Mouse (Mus musculus) MEL (cell line): ENCODE results near the gene Fam192a. TPM values are rescaled to one million over a fixed set of nuclear protein-coding genes. Genes with fewer than 3 reads are reported as not detected.

Experiments used
- DNase-seq: peaks from one replicate; pipeline ENCODE4 v3.0.0; 2011; ENCODE audit warnings: low read depth, low spot score
- H3K27ac ChIP-seq: 2 replicates; pipeline ENCODE4 v1.5.1; 2012; ENCODE audit warnings: low read depth, mild to moderate bottlenecking, control low read depth, low read length, moderate library complexity; ENCODE audit not compliant: control insufficient read depth
- H3K27me3 ChIP-seq, 2 experiments: fragments of 150-350 bp in 1 of 2; sonication (generic) in 1 of 2; 2 replicates each; pipeline ENCODE4 v1.6.1; 2012; ENCODE audit warnings: low read length in 2 of 2, mild to moderate bottlenecking in 2 of 2, improper control_type of control experiment in 1 of 2, moderate library complexity in 1 of 2; ENCODE audit not compliant: insufficient read depth in 2 of 2, control insufficient read depth in 1 of 2
- H3K36me3 ChIP-seq, 2 experiments: 2 replicates each; pipeline ENCODE4 v1.6.1; 2012 to 2014; ENCODE audit warnings: low read length in 2 of 2, improper control_type of control experiment in 1 of 2, inconsistent platforms in 1 of 2, mild to moderate bottlenecking in 1 of 2; ENCODE audit not compliant: insufficient read depth in 2 of 2, control insufficient read depth in 1 of 2
- H3K4me1 ChIP-seq, 2 experiments: fragments of 150-350 bp in 1 of 2; sonication (generic) in 1 of 2; 2 replicates each; pipeline ENCODE4 v1.6.1; 2012; ENCODE audit warnings: low read length in 2 of 2, improper control_type of control experiment in 1 of 2, mild to moderate bottlenecking in 1 of 2; ENCODE audit not compliant: insufficient read depth in 2 of 2, control insufficient read depth in 1 of 2
- H3K4me3 ChIP-seq, 2 experiments: fragments of 150-350 bp in 1 of 2; sonication (generic) in 1 of 2; 2 replicates each; pipeline ENCODE4 v1.5.1; 2012; ENCODE audit warnings: low read depth in 2 of 2, low read length in 2 of 2, mild to moderate bottlenecking in 2 of 2, moderate library complexity in 2 of 2, control low read depth in 1 of 2, improper control_type of control experiment in 1 of 2; ENCODE audit not compliant: control insufficient read depth in 1 of 2, insufficient read depth in 1 of 2
- H3K79me2 ChIP-seq: 2 replicates; pipeline ENCODE4 v1.6.1; 2012; ENCODE audit warnings: mild to moderate bottlenecking, low read length, moderate library complexity; ENCODE audit not compliant: control insufficient read depth, poor library complexity, insufficient read depth
- H3K9ac ChIP-seq: 2 replicates; pipeline ENCODE4 v1.6.1; 2012; ENCODE audit warnings: low read depth, mild to moderate bottlenecking, control low read depth, low read length, moderate library complexity; ENCODE audit not compliant: control insufficient read depth, poor library complexity, severe bottlenecking
- H3K9me3 ChIP-seq: fragments of 150-350 bp; sonication (generic); replicated peaks from 2 replicates; pipeline ENCODE4 v1.6.1; 2012; ENCODE audit warnings: mild to moderate bottlenecking, low read length, improper control_type of control experiment, moderate library complexity; ENCODE audit not compliant: insufficient read depth
- BHLHE40 ChIP-seq: IDR thresholded peaks from 2 replicates; pipeline ENCODE4 v1.6.1; 2012; ENCODE audit warnings: low read depth, mild to moderate bottlenecking, inconsistent platforms, low read length, improper control_type of control experiment, borderline replicate concordance
- CHD1 ChIP-seq: IDR thresholded peaks from 2 replicates; pipeline ENCODE4 v1.6.1; 2012; ENCODE audit warnings: low read depth, mild to moderate bottlenecking, inconsistent platforms, low read length, improper control_type of control experiment
- E2F4 ChIP-seq: IDR thresholded peaks from 2 replicates; pipeline ENCODE4 v1.6.1; 2011; ENCODE audit warnings: low read depth, low read length, improper control_type of control experiment, borderline replicate concordance
- ELF1 ChIP-seq: IDR thresholded peaks from 2 replicates; pipeline ENCODE4 v1.6.1; 2014; ENCODE audit warnings: low read depth, mild to moderate bottlenecking, inconsistent platforms, low read length, improper control_type of control experiment, moderate library complexity
- EP300 ChIP-seq, 2 experiments: IDR thresholded peaks; 2 replicates each; pipeline ENCODE4 v1.6.1; 2011; ENCODE audit warnings: improper control_type of control experiment in 2 of 2, low read length in 2 of 2, low read depth in 1 of 2, mild to moderate bottlenecking in 1 of 2
- ETS1 ChIP-seq: IDR thresholded peaks from 2 replicates; pipeline ENCODE4 v1.6.1; 2012; ENCODE audit warnings: low read depth, mild to moderate bottlenecking, inconsistent platforms, low read length, improper control_type of control experiment, moderate library complexity
- GABPA ChIP-seq: IDR thresholded peaks from 2 replicates; pipeline ENCODE4 v1.6.1; 2012; ENCODE audit warnings: low read depth, mild to moderate bottlenecking, inconsistent platforms, low read length, improper control_type of control experiment, moderate library complexity
- GATA1 ChIP-seq: IDR thresholded peaks from 2 replicates; pipeline ENCODE4 v1.6.1; 2011; ENCODE audit warnings: low read depth, low read length, improper control_type of control experiment
- JUND ChIP-seq: IDR thresholded peaks from 2 replicates; pipeline ENCODE4 v1.6.1; 2011; ENCODE audit warnings: low read depth, mild to moderate bottlenecking, improper control_type of control experiment, low read length
- KAT2A ChIP-seq: conservative IDR thresholded peaks from 2 replicates; pipeline ENCODE4 v1.6.1; 2012; ENCODE audit warnings: low read depth, low read length, improper control_type of control experiment, inconsistent platforms
- MAFK ChIP-seq: IDR thresholded peaks from 2 replicates; pipeline ENCODE4 v1.6.1; 2011; ENCODE audit warnings: low read depth, mild to moderate bottlenecking, low read length, improper control_type of control experiment, borderline replicate concordance
- MAX ChIP-seq: IDR thresholded peaks from 2 replicates; pipeline ENCODE4 v1.6.1; 2011; ENCODE audit warnings: low read length, improper control_type of control experiment
- MEF2A ChIP-seq: IDR thresholded peaks from 2 replicates; pipeline ENCODE4 v1.6.1; 2014; ENCODE audit warnings: low read depth, mild to moderate bottlenecking, inconsistent platforms, low read length, improper control_type of control experiment; ENCODE audit not compliant: poor library complexity, insufficient replicate concordance, severe bottlenecking; ENCODE audit errors: extremely low read depth
- MXI1 ChIP-seq: IDR thresholded peaks from 2 replicates; pipeline ENCODE4 v1.6.1; 2011; ENCODE audit warnings: mild to moderate bottlenecking, low read depth, low read length, improper control_type of control experiment
- MYB ChIP-seq: IDR thresholded peaks from 2 replicates; pipeline ENCODE4 v1.6.1; 2011; ENCODE audit warnings: mild to moderate bottlenecking, low read depth, low read length, improper control_type of control experiment
- MYC ChIP-seq: IDR thresholded peaks from 2 replicates; pipeline ENCODE4 v1.6.1; 2011; ENCODE audit warnings: low read depth, mild to moderate bottlenecking, low read length, improper control_type of control experiment, moderate library complexity
- NELFE ChIP-seq: IDR thresholded peaks from 2 replicates; pipeline ENCODE4 v1.6.1; 2011; ENCODE audit warnings: low read depth, low read length, improper control_type of control experiment
- NRF1 ChIP-seq: IDR thresholded peaks from 2 replicates; pipeline ENCODE4 v1.6.1; 2014; ENCODE audit warnings: low read depth, mild to moderate bottlenecking, inconsistent platforms, low read length, improper control_type of control experiment, moderate library complexity; ENCODE audit not compliant: poor library complexity, insufficient read depth, severe bottlenecking
- POLR2AphosphoS2 ChIP-seq: IDR thresholded peaks from 2 replicates; pipeline ENCODE4 v1.6.1; 2011; ENCODE audit warnings: low read length, improper control_type of control experiment
- POLR2AphosphoS5 ChIP-seq: IDR thresholded peaks from 2 replicates; pipeline ENCODE4 v1.6.1; 2012; ENCODE audit warnings: low read depth, borderline replicate concordance, mild to moderate bottlenecking, inconsistent platforms, low read length, moderate library complexity, mixed read lengths
- RAD21 ChIP-seq: IDR thresholded peaks from 2 replicates; pipeline ENCODE4 v1.6.1; 2011; ENCODE audit warnings: mild to moderate bottlenecking, low read depth, low read length, improper control_type of control experiment
- RCOR1 ChIP-seq: IDR thresholded peaks from 2 replicates; pipeline ENCODE4 v1.6.1; 2012; ENCODE audit warnings: low read depth, mild to moderate bottlenecking, inconsistent platforms, low read length, improper control_type of control experiment
- SIN3A ChIP-seq: IDR thresholded peaks from 2 replicates; pipeline ENCODE4 v1.6.1; 2012; ENCODE audit warnings: low read length, improper control_type of control experiment, inconsistent platforms
- SMC3 ChIP-seq: IDR thresholded peaks from 2 replicates; pipeline ENCODE4 v1.6.1; 2011; ENCODE audit warnings: low read depth, low read length, improper control_type of control experiment
- TAL1 ChIP-seq: IDR thresholded peaks from 2 replicates; pipeline ENCODE4 v1.6.1; 2012; ENCODE audit warnings: mild to moderate bottlenecking, inconsistent platforms, low read length, moderate library complexity, mixed read lengths
- TCF12 ChIP-seq: IDR thresholded peaks from 2 replicates; pipeline ENCODE4 v1.6.1; 2014; ENCODE audit warnings: low read depth, mild to moderate bottlenecking, inconsistent platforms, low read length, improper control_type of control experiment, moderate library complexity
- UBTF ChIP-seq: IDR thresholded peaks from 2 replicates; pipeline ENCODE4 v1.6.1; 2012; ENCODE audit warnings: low read depth, mild to moderate bottlenecking, inconsistent platforms, low read length, improper control_type of control experiment, moderate library complexity, borderline replicate concordance; ENCODE audit not compliant: insufficient read depth
- USF1 ChIP-seq: IDR thresholded peaks from 2 replicates; pipeline ENCODE4 v1.6.1; 2014; ENCODE audit warnings: low read depth, mild to moderate bottlenecking, inconsistent platforms, low read length, improper control_type of control experiment, moderate library complexity
- ZKSCAN1 ChIP-seq: IDR thresholded peaks from 2 replicates; pipeline ENCODE4 v1.6.1; 2012; ENCODE audit warnings: low read depth, mild to moderate bottlenecking, inconsistent platforms, low read length, improper control_type of control experiment, moderate library complexity
- ZMIZ1 ChIP-seq: IDR thresholded peaks from 2 replicates; pipeline ENCODE4 v1.6.1; 2012; ENCODE audit warnings: low read depth, mild to moderate bottlenecking, inconsistent platforms, low read length, improper control_type of control experiment, moderate library complexity
- ZNF384 ChIP-seq: IDR thresholded peaks from 2 replicates; pipeline ENCODE4 v1.6.1; 2012; ENCODE audit warnings: low read depth, mild to moderate bottlenecking, inconsistent platforms, low read length, improper control_type of control experiment
- polyA plus RNA-seq, 2 experiments: library from polyadenylated mRNA; stranded (reverse) in 1 of 2; unstranded in 1 of 2; fragments of >175 nt in 1 of 2; fragments of >200 nt in 1 of 2; gene quantifications; 2 replicates each; pipeline versions ENCODE4 v1.2.1 to v1.2.4; 2012; ENCODE audit warnings: low replicate concordance in 2 of 2, low read depth in 1 of 2; ENCODE audit not compliant: insufficient read length in 2 of 2, insufficient read depth in 1 of 2, missing spikeins in 1 of 2
- total RNA-seq: library from RNA; depleted of rRNA; stranded (reverse); fragments of 300-350 nt; gene quantifications from 2 replicates; pipeline ENCODE4 v1.2.3, GENCODE M21; 2012

The Fam192a gene
- total and polyA plus RNA-seq, 3 experiments: 46.3 to 88.1 TPM; not detected in 1

GRCm38 (mm10) chr8:94645202-94645601, 43.4 kb upstream of the Fam192a start:
- no peaks in the 10 kb centered on the region for H3K79me2 ChIP-seq
- no peaks in the 10 kb centered on the region for H3K9me3 ChIP-seq
- peaks cover 22 to 25% of the 10 kb centered on the region in 2 experiments for H3K4me1 ChIP-seq
- no peaks in the 10 kb centered on the region for H3K27me3 ChIP-seq
- peak overlapping the region; percentile 86 for H3K27ac ChIP-seq
- peaks cover 14 to 53% of the 10 kb centered on the region in 2 experiments for H3K36me3 ChIP-seq
- H3K9ac ChIP-seq: peak overlapping the region; percentile 28
- peak; percentile 63 for DNase-seq
- no peak overlapping the region for H3K4me3 ChIP-seq
- TF ChIP-seq UBTF (no peak), GATA1 (peak; percentile 94), ZKSCAN1 (no peak), POLR2AphosphoS5 (no peak), E2F4 (no peak), NELFE (no peak), BHLHE40 (no peak), GABPA (no peak), POLR2AphosphoS2 (no peak), MYB (no peak), ETS1 (peak; percentile 49; the same call in 1 of the 2 replicates), MXI1 (peak; percentile 80), NRF1 (no peak), RAD21 (no peak), MAX (no peak), ZNF384 (peak; percentile 65), MYC (peak; percentile 88), MAFK (peak; percentile 10; the same call in 1 of the 2 replicates), SIN3A (peak; percentile 75; the same call in 1 of the 2 replicates), RCOR1 (0 out of 2 replicates have a peak, but pooled peaks have one; percentile 41), KAT2A (no peak), EP300 (IDR thresholded peaks at IDR 0.05; ENCODE audit: low read depth in 1 of 2, low read length in 2 of 2) (peak; percentile 89), ELF1 (no peak), ZMIZ1 (no peak), TCF12 (peak; percentile 80), USF1 (no peak), CHD1 (no peak), TAL1 (peak; percentile 79), JUND (no peak), SMC3 (no peak), MEF2A (no peak)
